Mouse (Mus musculus) liver, embryonic 14.5 days (tissue): ENCODE data around the gene Mgrn1.

Experiments
- CTCF ChIP-seq: IDR thresholded peaks from 2 replicates; pipeline ENCODE4 v1.5.1; 2016; ENCODE audit warnings: antibody characterized with exemption, low read depth, control low read depth
- EP300 ChIP-seq: IDR thresholded peaks from 2 replicates; pipeline ENCODE4 v1.6.1; 2016; ENCODE audit warnings: antibody characterized with exemption, low read depth

- TF ChIP-seq CTCF (no peak), EP300 (no peak)
These were observed 13.7 kb downstream of the Mgrn1 start for GRCm38 (mm10) chr16:4899711-4900110.
